In the genomic region with DNA sequence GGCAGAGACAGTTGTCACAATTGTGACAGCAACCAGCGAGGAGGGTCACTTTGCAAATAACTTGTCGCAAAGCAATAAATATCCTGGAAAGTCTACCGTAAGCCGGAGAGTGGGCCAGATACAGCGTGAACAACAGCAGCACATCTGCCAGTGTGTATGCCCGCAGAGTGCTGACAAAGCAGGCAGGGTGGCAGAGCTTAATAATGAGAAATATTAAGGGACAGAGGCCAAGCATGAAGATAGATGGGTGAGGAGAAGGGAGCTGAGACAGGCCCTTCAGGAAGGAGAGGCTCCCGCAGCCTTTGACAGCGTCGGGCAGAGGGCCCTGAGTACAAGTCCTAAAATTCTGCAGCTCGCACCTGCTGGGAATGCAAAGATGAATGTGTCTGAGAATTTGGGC, we compare ENCODE assay signal across 16 mouse cellular contexts.
"Had no signal": no experiment of that assay in that cellular context is flagged by ENCODE, and none has a peak within 500 bp of the region (broad histone marks: within the 10 kb centered on the region; RNA-seq: fewer than 3 reads in every experiment).

No protein-coding gene starts in this region.

- H3K27me3 ChIP-seq: neural tube, embryonic 13.5 days; neural tube, embryonic 15.5 days; stomach, embryonic 15.5 days had no signal

- H3K4me3 ChIP-seq: neural tube, embryonic 13.5 days; neural tube, embryonic 15.5 days; stomach, embryonic 15.5 days had no signal

- DNase-seq: retina, postnatal 1 day; right cerebral cortex, adult 18-20 months; right cerebral cortex, postnatal 14 days; right cerebral cortex, postnatal 25 days; right cerebral cortex, postnatal 4 days; spleen, adult 18-20 months; thymus, adult 18-20 months; thymus, adult 2 months; thymus, postnatal 14 days; thymus, postnatal 25 days; thymus, postnatal 36 days; thymus, postnatal 4 days had no signal

- H3K9me3 ChIP-seq: neural tube, embryonic 13.5 days; neural tube, embryonic 15.5 days; stomach, embryonic 15.5 days had no signal

- H3K4me1 ChIP-seq: stomach, embryonic 15.5 days had no signal

- H3K36me3 ChIP-seq: neural tube, embryonic 13.5 days; neural tube, embryonic 15.5 days; stomach, embryonic 15.5 days had no signal

- H3K27ac ChIP-seq: neural tube, embryonic 13.5 days; neural tube, embryonic 15.5 days; stomach, embryonic 15.5 days; stomach, postnatal 0 days had no signal
